Mouse (Mus musculus): ENCODE measurements around the gene Tpst1. TPM values are rescaled to one million over a fixed set of nuclear protein-coding genes. Genes with fewer than 3 reads are reported as not detected.

The Tpst1 gene
- polyA plus RNA-seq, 1 experiment from 2014 or later, result 72.9 TPM

DNA sequence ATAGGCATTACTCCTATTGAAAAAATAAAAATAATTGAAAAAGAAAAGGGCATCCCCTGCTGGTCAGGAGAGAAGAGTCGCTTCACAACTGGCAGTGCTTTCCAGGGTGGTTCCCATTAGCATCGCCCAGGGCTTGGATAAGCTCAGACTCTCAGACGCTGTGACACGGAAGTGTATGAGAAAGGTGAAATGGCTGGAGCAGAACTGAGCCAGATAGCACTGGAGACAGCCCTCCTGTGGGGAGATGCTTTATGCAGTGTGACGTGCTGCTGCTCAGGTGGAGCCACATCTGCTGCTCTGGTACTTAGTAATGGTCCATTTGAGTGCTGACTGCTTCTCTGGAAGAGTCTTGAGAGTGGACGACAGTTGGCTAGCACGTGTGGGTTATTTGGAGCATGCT lies 107.2 kb downstream of the Tpst1 start:
- Histone ChIP-seq H3K27ac (replicated peaks; ENCODE audit: low read depth, low read length) (no peak overlapping the region), H3K9ac (replicated peaks; ENCODE audit: low read length) (no peak overlapping the region), H3K4me2 (ENCODE audit: low read depth, low read length) (no peak overlapping the region), H3K36me3 (replicated peaks; ENCODE audit: control insufficient read depth, insufficient read depth, low read depth, low read length) (no peaks in the 10 kb centered on the region), H3K4me1 (ENCODE audit: control insufficient read depth, insufficient read depth, low read length) (no peaks in the 10 kb centered on the region), H3K27me3 (ENCODE audit: control insufficient read depth, insufficient read depth, low read length) (no peaks in the 10 kb centered on the region), H3K4me3 (ENCODE audit: low read depth, low read length) (no peak overlapping the region), H3K9me3 (replicated peaks; ENCODE audit: control insufficient read depth, low read length) (no peaks in the 10 kb centered on the region)
- WGBS, result 70% methylated on average over 7 of the region's 7 CpGs
- ATAC-seq (replicated peaks; ENCODE audit: insufficient number of reproducible peaks, low FRiP score, low TSS enrichment, low read depth), result no peak
- no peak for DNase-seq (ENCODE audit: low spot score)

DNA sequence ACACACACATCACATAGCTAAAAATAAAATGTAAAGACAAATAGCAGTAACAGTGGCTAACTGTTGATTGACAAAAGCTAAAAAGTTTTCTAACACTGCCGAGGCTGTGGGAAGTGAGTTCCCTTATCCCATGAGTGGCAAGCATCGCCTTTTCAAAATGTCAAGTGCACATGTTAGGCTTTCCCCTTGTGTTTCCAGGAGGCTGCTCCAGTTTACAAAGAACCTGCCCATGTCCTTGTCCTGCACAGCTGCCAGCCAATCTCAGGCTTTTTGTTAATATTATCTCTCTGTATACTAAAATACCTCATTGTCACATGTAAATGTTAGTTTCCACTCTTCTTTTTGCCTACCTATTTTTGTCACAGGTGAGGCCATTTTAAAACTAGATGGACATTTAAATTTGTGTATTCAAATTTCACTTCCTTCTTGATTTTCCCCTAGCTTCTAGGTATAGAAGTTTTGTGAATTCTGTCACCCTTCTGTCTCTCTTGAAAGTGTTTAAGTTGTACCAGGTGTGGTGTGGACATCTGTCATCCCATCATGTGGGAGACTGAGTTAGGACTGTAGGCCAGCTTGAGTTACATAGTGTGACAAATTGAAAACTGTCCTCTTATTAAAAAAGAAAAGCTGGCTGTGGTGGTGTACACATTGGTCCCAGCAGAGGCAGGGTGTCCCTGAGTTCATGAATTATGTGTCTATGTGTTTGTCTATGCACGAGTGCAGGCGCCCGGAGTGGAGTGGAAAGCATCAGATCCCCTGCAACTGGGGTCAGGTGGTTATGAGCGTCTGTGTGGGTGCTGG lies 108.8 kb downstream of the Tpst1 start:
- Histone ChIP-seq H3K27me3 (ENCODE audit: control insufficient read depth, insufficient read depth, low read length) (no peaks in the 10 kb centered on the region), H3K4me1 (ENCODE audit: control insufficient read depth, insufficient read depth, low read length) (no peaks in the 10 kb centered on the region), H3K9me3 (replicated peaks; ENCODE audit: control insufficient read depth, low read length) (no peaks in the 10 kb centered on the region), H3K27ac (replicated peaks; ENCODE audit: low read depth, low read length) (no peak overlapping the region), H3K4me3 (ENCODE audit: low read depth, low read length) (no peak overlapping the region), H3K9ac (replicated peaks; ENCODE audit: low read length) (no peak overlapping the region), H3K4me2 (ENCODE audit: low read depth, low read length) (no peak overlapping the region), H3K36me3 (replicated peaks; ENCODE audit: control insufficient read depth, insufficient read depth, low read depth, low read length) (no peaks in the 10 kb centered on the region)
- no peak for ATAC-seq (replicated peaks; ENCODE audit: insufficient number of reproducible peaks, low FRiP score, low TSS enrichment, low read depth)
- no peak for DNase-seq (ENCODE audit: low spot score)
- WGBS, result 91% methylated on average over 6 of the region's 6 CpGs

DNA sequence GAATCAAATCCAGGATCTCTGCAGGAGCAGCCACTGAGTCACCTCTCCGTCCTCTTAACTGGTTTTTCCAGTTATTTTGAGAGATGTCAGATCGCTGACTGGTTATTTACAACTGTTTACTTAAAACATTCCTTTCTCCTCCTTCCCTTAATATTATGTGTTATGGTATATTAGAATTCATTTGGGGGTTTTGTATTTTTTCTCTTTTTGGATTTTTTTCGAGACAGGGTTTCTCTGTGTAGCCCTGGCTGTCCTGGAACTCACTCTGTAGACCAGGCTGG lies 109.4 kb downstream of the Tpst1 start:
- H3K9ac ChIP-seq (replicated peaks; ENCODE audit: low read length), result no peak overlapping the region
- H3K27ac ChIP-seq (replicated peaks; ENCODE audit: low read depth, low read length), result no peak overlapping the region
- no peak overlapping the region for H3K4me2 ChIP-seq (ENCODE audit: low read depth, low read length)
- no peaks in the 10 kb centered on the region for H3K4me1 ChIP-seq (ENCODE audit: control insufficient read depth, insufficient read depth, low read length)
- DNase-seq (ENCODE audit: low spot score) (no peak), ATAC-seq (replicated peaks; ENCODE audit: insufficient number of reproducible peaks, low FRiP score, low TSS enrichment, low read depth) (no peak)
- WGBS, result 88% methylated on average over 3 of the region's 3 CpGs
- no peaks in the 10 kb centered on the region for H3K36me3 ChIP-seq (replicated peaks; ENCODE audit: control insufficient read depth, insufficient read depth, low read depth, low read length)
- no peaks in the 10 kb centered on the region for H3K9me3 ChIP-seq (replicated peaks; ENCODE audit: control insufficient read depth, low read length)
- H3K27me3 ChIP-seq (ENCODE audit: control insufficient read depth, insufficient read depth, low read length), result no peaks in the 10 kb centered on the region
- H3K4me3 ChIP-seq (ENCODE audit: low read depth, low read length), result no peak overlapping the region

DNA sequence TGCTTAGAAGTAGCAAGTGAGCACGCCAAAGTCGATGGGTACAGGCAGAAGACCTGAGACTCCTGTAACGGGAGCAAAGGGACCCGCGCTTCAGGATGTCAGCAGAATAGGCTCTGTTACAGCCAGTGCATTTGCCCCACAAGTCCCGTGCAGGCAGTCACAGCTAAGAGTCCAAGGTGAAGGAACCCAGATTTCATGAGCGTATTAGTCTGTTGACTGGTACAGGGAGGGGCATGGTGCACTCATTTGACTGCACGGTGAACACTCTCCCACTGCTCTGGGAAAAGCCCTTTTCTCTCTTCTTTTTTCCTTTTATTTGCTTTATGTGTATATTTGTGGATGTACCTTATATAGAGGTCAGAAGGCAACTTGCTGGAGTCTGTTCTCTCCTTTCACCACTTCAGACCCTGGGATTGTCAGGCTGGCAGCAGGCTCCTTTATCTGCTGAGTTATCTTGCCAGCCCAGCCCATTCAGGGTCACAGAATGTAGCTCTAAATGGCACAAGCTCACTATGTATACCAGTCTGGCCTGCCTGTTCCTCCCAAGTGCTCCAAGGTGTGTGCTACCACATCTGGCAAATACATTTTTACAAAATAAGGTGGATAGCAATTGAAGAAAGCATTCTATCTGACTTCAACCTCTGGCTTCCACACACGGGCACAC lies 111.2 kb downstream of the Tpst1 start:
- H3K4me1 ChIP-seq (ENCODE audit: control insufficient read depth, insufficient read depth, low read length), result no peaks in the 10 kb centered on the region
- no peak overlapping the region for H3K9ac ChIP-seq (replicated peaks; ENCODE audit: low read length)
- no peak overlapping the region for H3K27ac ChIP-seq (replicated peaks; ENCODE audit: low read depth, low read length)
- no peak overlapping the region for H3K4me2 ChIP-seq (ENCODE audit: low read depth, low read length)
- H3K4me3 ChIP-seq (ENCODE audit: low read depth, low read length), result no peak overlapping the region
- H3K9me3 ChIP-seq (replicated peaks; ENCODE audit: control insufficient read depth, low read length), result no peaks in the 10 kb centered on the region
- DNase-seq (ENCODE audit: low spot score) (no peak), ATAC-seq (replicated peaks; ENCODE audit: insufficient number of reproducible peaks, low FRiP score, low TSS enrichment, low read depth) (no peak)
- H3K36me3 ChIP-seq (replicated peaks; ENCODE audit: control insufficient read depth, insufficient read depth, low read depth, low read length), result no peaks in the 10 kb centered on the region
- H3K27me3 ChIP-seq (ENCODE audit: control insufficient read depth, insufficient read depth, low read length), result no peaks in the 10 kb centered on the region
- 88% methylated on average over 9 of the region's 9 CpGs for WGBS

DNA sequence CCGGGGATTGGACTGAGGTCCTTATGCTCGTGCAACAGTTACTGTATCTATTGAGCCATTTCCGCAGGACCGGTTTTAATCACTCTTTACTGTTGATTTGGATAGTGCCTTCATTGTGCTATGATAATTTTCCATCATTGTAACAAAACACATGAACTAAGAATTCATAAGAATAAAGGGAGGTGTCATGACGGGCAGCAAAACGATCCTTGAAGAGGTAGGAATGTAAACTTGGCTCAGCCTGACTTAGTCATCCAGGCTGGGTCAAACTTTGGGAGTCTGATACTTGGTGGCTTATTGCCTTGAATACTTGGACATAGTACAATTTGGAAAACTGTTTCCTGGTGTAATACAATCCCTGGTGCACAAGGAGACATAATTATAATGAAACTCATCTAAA lies 112.2 kb downstream of the Tpst1 start:
- H3K4me2 ChIP-seq (ENCODE audit: low read depth, low read length), result no peak overlapping the region
- no peak overlapping the region for H3K4me3 ChIP-seq (ENCODE audit: low read depth, low read length)
- no peaks in the 10 kb centered on the region for H3K36me3 ChIP-seq (replicated peaks; ENCODE audit: control insufficient read depth, insufficient read depth, low read depth, low read length)
- no peak for DNase-seq (ENCODE audit: low spot score)
- no peaks in the 10 kb centered on the region for H3K27me3 ChIP-seq (ENCODE audit: control insufficient read depth, insufficient read depth, low read length)
- no peak overlapping the region for H3K27ac ChIP-seq (replicated peaks; ENCODE audit: low read depth, low read length)
- no peaks in the 10 kb centered on the region for H3K9me3 ChIP-seq (replicated peaks; ENCODE audit: control insufficient read depth, low read length)
- no peaks in the 10 kb centered on the region for H3K4me1 ChIP-seq (ENCODE audit: control insufficient read depth, insufficient read depth, low read length)
- no peak overlapping the region for H3K9ac ChIP-seq (replicated peaks; ENCODE audit: low read length)
- WGBS, result 90% methylated on average over 6 of the region's 6 CpGs
- no peak for ATAC-seq (replicated peaks; ENCODE audit: insufficient number of reproducible peaks, low FRiP score, low TSS enrichment, low read depth)

Other genes with a start within 250 kb of the Tpst1 start
- gene Sumf2, start 226.3 kb upstream of the Tpst1 start, polyA plus RNA-seq (2014; fragmentation: Nextera tagmentation; extraction: Ambion mirVana), result 58.3 and 64.4 TPM in 2 replicates
- 1,023 and 1,076 TPM in 2 replicates for gene Chchd2, start 185.9 kb upstream of the Tpst1 start, polyA plus RNA-seq (2014; fragmentation: Nextera tagmentation; extraction: Ambion mirVana)
- 11.7 and 12.0 TPM in 2 replicates for gene Zbed5, start 177.6 kb upstream of the Tpst1 start, polyA plus RNA-seq (2014; fragmentation: Nextera tagmentation; extraction: Ambion mirVana)
- 0.13 TPM in 1 of 2 replicates, not detected in the other for gene Phkg1, start 174.8 kb upstream of the Tpst1 start, polyA plus RNA-seq (2014; fragmentation: Nextera tagmentation; extraction: Ambion mirVana)
- 4.3 TPM in 2 replicates for gene Nupr1l, start 164.8 kb upstream of the Tpst1 start, polyA plus RNA-seq (2014; fragmentation: Nextera tagmentation; extraction: Ambion mirVana)
- gene Vkorc1l1, start 131.4 kb upstream of the Tpst1 start, polyA plus RNA-seq (2014; fragmentation: Nextera tagmentation; extraction: Ambion mirVana), result 33.4 and 41.3 TPM in 2 replicates
- gene Gusb, start 70.3 kb upstream of the Tpst1 start, polyA plus RNA-seq (2014; fragmentation: Nextera tagmentation; extraction: Ambion mirVana), result 45.1 and 45.5 TPM in 2 replicates
- 21.0 and 29.6 TPM in 2 replicates for gene Asl, start 44.1 kb upstream of the Tpst1 start, polyA plus RNA-seq (2014; fragmentation: Nextera tagmentation; extraction: Ambion mirVana)
- gene Crcp, start 44.0 kb upstream of the Tpst1 start, polyA plus RNA-seq (2014; fragmentation: Nextera tagmentation; extraction: Ambion mirVana), result 30.6 and 30.9 TPM in 2 replicates
- gene Kctd7, start 71.5 kb downstream of the Tpst1 start, polyA plus RNA-seq (2014; fragmentation: Nextera tagmentation; extraction: Ambion mirVana), result 4.9 and 5.0 TPM in 2 replicates
- 23.6 and 25.1 TPM in 2 replicates for gene Rabgef1, start 98.5 kb downstream of the Tpst1 start, polyA plus RNA-seq (2014; fragmentation: Nextera tagmentation; extraction: Ambion mirVana)
- gene Tmem248, start 143.8 kb downstream of the Tpst1 start, polyA plus RNA-seq (2014; fragmentation: Nextera tagmentation; extraction: Ambion mirVana), result 34.5 and 37.1 TPM in 2 replicates
- 65.1 and 68.2 TPM in 2 replicates for gene Sbds, start 182.2 kb downstream of the Tpst1 start, polyA plus RNA-seq (2014; fragmentation: Nextera tagmentation; extraction: Ambion mirVana)
- 27.8 and 30.1 TPM in 2 replicates for gene Tyw1, start 182.3 kb downstream of the Tpst1 start, polyA plus RNA-seq (2014; fragmentation: Nextera tagmentation; extraction: Ambion mirVana)